Mouse (Mus musculus) testis, adult 2 months (tissue): ENCODE data around the gene B3glct.

Experiments
- CTCF ChIP-seq: fragments of 200-500 bp; IDR thresholded peaks from 2 replicates; pipeline ENCODE4 v1.5.1; 2012; ENCODE audit warnings: low read depth, mild to moderate bottlenecking, inconsistent platforms, low read length, moderate library complexity; ENCODE audit not compliant: control insufficient read depth, insufficient read depth, insufficient replicate concordance
- POLR2A ChIP-seq: fragments of 200-500 bp; IDR thresholded peaks from 2 replicates; pipeline ENCODE4 v1.6.1; 2012; ENCODE audit warnings: low read depth, mild to moderate bottlenecking, inconsistent platforms, low read length, moderate library complexity; ENCODE audit not compliant: control insufficient read depth

- TF ChIP-seq CTCF = no peak
- TF ChIP-seq POLR2A = no peak
These were observed 91.6 kb downstream of the B3glct start for GRCm38 (mm10) chr5:149769666-149770065.
